Mouse (Mus musculus) spleen, adult 2 months (tissue): ENCODE measurements around the gene Cuta. TPM values are rescaled to one million over a fixed set of nuclear protein-coding genes. Genes with fewer than 3 reads are reported as not detected.

Experiments
- DNase-seq, 2 experiments: peaks; one replicate each; pipeline versions ENCODE4 v3.0.0 to v3.0.0-alpha.2; 2012 to 2021; ENCODE audit warnings: low spot score in 2 of 2, low read depth in 1 of 2
- H3K27ac ChIP-seq: fragments of 200-500 bp; 2 replicates; pipeline ENCODE4 v1.5.1; 2012; ENCODE audit warnings: low read length, inconsistent platforms; ENCODE audit not compliant: insufficient read depth
- H3K27me3 ChIP-seq: fragments of 200-500 bp; 2 replicates; pipeline ENCODE4 v1.6.1; 2012; ENCODE audit warnings: mild to moderate bottlenecking, moderate library complexity, low read length, inconsistent platforms; ENCODE audit not compliant: control insufficient read depth, insufficient read depth
- H3K36me3 ChIP-seq: fragments of 200-500 bp; 2 replicates; pipeline ENCODE4 v1.6.1; 2012; ENCODE audit warnings: mild to moderate bottlenecking, low read length, inconsistent platforms; ENCODE audit not compliant: control insufficient read depth, insufficient read depth
- H3K4me1 ChIP-seq: fragments of 200-500 bp; 2 replicates; pipeline ENCODE4 v1.6.1; 2011; ENCODE audit warnings: inconsistent platforms; ENCODE audit not compliant: control insufficient read depth, insufficient read depth, insufficient read length
- H3K4me3 ChIP-seq: fragments of 200-500 bp; 2 replicates; pipeline ENCODE4 v1.5.1; 2011; ENCODE audit warnings: mild to moderate bottlenecking, inconsistent platforms; ENCODE audit not compliant: insufficient read depth, insufficient read length; ENCODE audit errors: extremely low read depth
- CTCF ChIP-seq: fragments of 200-500 bp; IDR thresholded peaks from 2 replicates; pipeline ENCODE4 v1.5.1; 2011; ENCODE audit warnings: mild to moderate bottlenecking, inconsistent platforms; ENCODE audit not compliant: insufficient read depth, insufficient read length, insufficient replicate concordance; ENCODE audit errors: extremely low read depth
- POLR2A ChIP-seq: fragments of 200-500 bp; IDR thresholded peaks from 2 replicates; pipeline ENCODE4 v1.6.1; 2011; ENCODE audit warnings: low read depth, low read length, inconsistent platforms
- WGBS: fragments of 180-500 bp; shearing (Covaris S2); methylation state at CpG from one replicate; pipeline ENCODE4 v1.1.7; 2018; 5-methylcytosine and 5-hydroxymethylcytosine counted together
- polyA plus RNA-seq: library from polyadenylated mRNA; depleted of rRNA; stranded (reverse); fragments of >200 nt; gene quantifications from 2 replicates; pipeline ENCODE4 v1.2.3, GENCODE M21; 2012

Gene Cuta
- polyA plus RNA-seq, 1 experiment = 87.9 TPM

GRCm38 (mm10) chr17:26968200-26968611, 28.8 kb upstream of the Cuta start:
- Histone ChIP-seq H3K27me3 (no peaks in the 10 kb centered on the region), H3K36me3 (no peaks in the 10 kb centered on the region), H3K4me3 (no peak overlapping the region), H3K4me1 (no peaks in the 10 kb centered on the region; the same call in 1 of the 2 replicates), H3K27ac (no peak overlapping the region)
- DNase-seq = no peak
- no peak for TF ChIP-seq CTCF
- TF ChIP-seq POLR2A = no peak
- 85% methylated on average over 6 of the region's 6 CpGs for WGBS

GRCm38 (mm10) chr17:26967477-26967876, 28.1 kb upstream of the Cuta start:
- H3K27ac ChIP-seq = no peak overlapping the region
- H3K4me1 ChIP-seq = no peaks in the 10 kb centered on the region; the same call in 1 of the 2 replicates
- no peaks in the 10 kb centered on the region for H3K36me3 ChIP-seq
- WGBS = 91% methylated on average over 6 of the region's 6 CpGs
- no peak for DNase-seq
- H3K4me3 ChIP-seq = no peak overlapping the region
- no peaks in the 10 kb centered on the region for H3K27me3 ChIP-seq
- TF ChIP-seq CTCF (no peak), POLR2A (no peak)

GRCm38 (mm10) chr17:26966993-26967392, 27.6 kb upstream of the Cuta start:
- Histone ChIP-seq H3K27ac (no peak overlapping the region), H3K27me3 (no peaks in the 10 kb centered on the region), H3K36me3 (no peaks in the 10 kb centered on the region), H3K4me1 (no peaks in the 10 kb centered on the region), H3K4me3 (no peak overlapping the region)
- no peak for DNase-seq
- TF ChIP-seq POLR2A (no peak), CTCF (no peak)
- 99% methylated on average over 11 of the region's 11 CpGs for WGBS

GRCm38 (mm10) chr17:26961572-26962240, 22.3 kb upstream of the Cuta start:
- DNase-seq = no peak
- H3K4me3 ChIP-seq = no peak overlapping the region
- no peaks in the 10 kb centered on the region for H3K36me3 ChIP-seq
- 79% methylated on average over 21 of the region's 21 CpGs for WGBS
- no peaks in the 10 kb centered on the region for H3K27me3 ChIP-seq
- no peak for TF ChIP-seq CTCF
- no peak for TF ChIP-seq POLR2A
- no peaks in the 10 kb centered on the region for H3K4me1 ChIP-seq
- H3K27ac ChIP-seq = no peak overlapping the region

- 98% methylated on average over 4 of the region's 4 CpGs for WGBS
- no peaks in the 10 kb centered on the region for H3K27me3 ChIP-seq
- H3K4me3 ChIP-seq = no peak overlapping the region
- H3K4me1 ChIP-seq = no peaks in the 10 kb centered on the region
- no peaks in the 10 kb centered on the region for H3K36me3 ChIP-seq
- H3K27ac ChIP-seq = no peak overlapping the region
- TF ChIP-seq CTCF (no peak), POLR2A (no peak)
- DNase-seq = no peak
These were observed 20.4 kb upstream of the Cuta start for GRCm38 (mm10) chr17:26959815-26960214.

- Histone ChIP-seq H3K36me3 (no peaks in the 10 kb centered on the region), H3K27ac (no peak overlapping the region), H3K4me1 (no peaks in the 10 kb centered on the region), H3K4me3 (no peak overlapping the region), H3K27me3 (no peaks in the 10 kb centered on the region)
- no peak for TF ChIP-seq CTCF
- no peak for DNase-seq
- 84% methylated on average over 5 of the region's 5 CpGs for WGBS
These were observed 19.5 kb upstream of the Cuta start for GRCm38 (mm10) chr17:26958880-26959279.

- TF ChIP-seq POLR2A (no peak), CTCF (no peak)
- 90% methylated on average over 5 of the region's 5 CpGs for WGBS
- H3K27me3 ChIP-seq = no peaks in the 10 kb centered on the region
- no peak for DNase-seq
- no peak overlapping the region for H3K27ac ChIP-seq
- no peaks in the 10 kb centered on the region for H3K36me3 ChIP-seq
- no peaks in the 10 kb centered on the region for H3K4me1 ChIP-seq
- H3K4me3 ChIP-seq = no peak overlapping the region
These were observed 18.5 kb upstream of the Cuta start for GRCm38 (mm10) chr17:26957872-26958271.
